Mouse (Mus musculus) MEL (cell line): ENCODE measurements around the gene Rhobtb1. TPM values are rescaled to one million over a fixed set of nuclear protein-coding genes. Genes with fewer than 3 reads are reported as not detected.

Experiments used
- DNase-seq: peaks from one replicate; pipeline ENCODE4 v3.0.0; 2011; ENCODE audit warnings: low read depth, low spot score
- H3K27ac ChIP-seq: 2 replicates; pipeline ENCODE4 v1.5.1; 2012; ENCODE audit warnings: low read depth, mild to moderate bottlenecking, control low read depth, low read length, moderate library complexity; ENCODE audit not compliant: control insufficient read depth
- H3K27me3 ChIP-seq, 2 experiments: fragments of 150-350 bp in 1 of 2; sonication (generic) in 1 of 2; 2 replicates each; pipeline ENCODE4 v1.6.1; 2012; ENCODE audit warnings: low read length in 2 of 2, mild to moderate bottlenecking in 2 of 2, improper control_type of control experiment in 1 of 2, moderate library complexity in 1 of 2; ENCODE audit not compliant: insufficient read depth in 2 of 2, control insufficient read depth in 1 of 2
- H3K36me3 ChIP-seq, 2 experiments: 2 replicates each; pipeline ENCODE4 v1.6.1; 2012 to 2014; ENCODE audit warnings: low read length in 2 of 2, improper control_type of control experiment in 1 of 2, inconsistent platforms in 1 of 2, mild to moderate bottlenecking in 1 of 2; ENCODE audit not compliant: insufficient read depth in 2 of 2, control insufficient read depth in 1 of 2
- H3K4me1 ChIP-seq, 2 experiments: fragments of 150-350 bp in 1 of 2; sonication (generic) in 1 of 2; 2 replicates each; pipeline ENCODE4 v1.6.1; 2012; ENCODE audit warnings: low read length in 2 of 2, improper control_type of control experiment in 1 of 2, mild to moderate bottlenecking in 1 of 2; ENCODE audit not compliant: insufficient read depth in 2 of 2, control insufficient read depth in 1 of 2
- H3K4me3 ChIP-seq, 2 experiments: fragments of 150-350 bp in 1 of 2; sonication (generic) in 1 of 2; 2 replicates each; pipeline ENCODE4 v1.5.1; 2012; ENCODE audit warnings: low read depth in 2 of 2, low read length in 2 of 2, mild to moderate bottlenecking in 2 of 2, moderate library complexity in 2 of 2, control low read depth in 1 of 2, improper control_type of control experiment in 1 of 2; ENCODE audit not compliant: control insufficient read depth in 1 of 2, insufficient read depth in 1 of 2
- H3K79me2 ChIP-seq: 2 replicates; pipeline ENCODE4 v1.6.1; 2012; ENCODE audit warnings: mild to moderate bottlenecking, low read length, moderate library complexity; ENCODE audit not compliant: control insufficient read depth, poor library complexity, insufficient read depth
- H3K9ac ChIP-seq: 2 replicates; pipeline ENCODE4 v1.6.1; 2012; ENCODE audit warnings: low read depth, mild to moderate bottlenecking, control low read depth, low read length, moderate library complexity; ENCODE audit not compliant: control insufficient read depth, poor library complexity, severe bottlenecking
- H3K9me3 ChIP-seq: fragments of 150-350 bp; sonication (generic); replicated peaks from 2 replicates; pipeline ENCODE4 v1.6.1; 2012; ENCODE audit warnings: mild to moderate bottlenecking, low read length, improper control_type of control experiment, moderate library complexity; ENCODE audit not compliant: insufficient read depth
- BHLHE40 ChIP-seq: IDR thresholded peaks from 2 replicates; pipeline ENCODE4 v1.6.1; 2012; ENCODE audit warnings: low read depth, mild to moderate bottlenecking, inconsistent platforms, low read length, improper control_type of control experiment, borderline replicate concordance
- CHD1 ChIP-seq: IDR thresholded peaks from 2 replicates; pipeline ENCODE4 v1.6.1; 2012; ENCODE audit warnings: low read depth, mild to moderate bottlenecking, inconsistent platforms, low read length, improper control_type of control experiment
- CHD2 ChIP-seq: IDR thresholded peaks from 2 replicates; pipeline ENCODE4 v1.6.1; 2011; ENCODE audit warnings: low read length, improper control_type of control experiment
- E2F4 ChIP-seq: IDR thresholded peaks from 2 replicates; pipeline ENCODE4 v1.6.1; 2011; ENCODE audit warnings: low read depth, low read length, improper control_type of control experiment, borderline replicate concordance
- GABPA ChIP-seq: IDR thresholded peaks from 2 replicates; pipeline ENCODE4 v1.6.1; 2012; ENCODE audit warnings: low read depth, mild to moderate bottlenecking, inconsistent platforms, low read length, improper control_type of control experiment, moderate library complexity
- MAFK ChIP-seq: IDR thresholded peaks from 2 replicates; pipeline ENCODE4 v1.6.1; 2011; ENCODE audit warnings: low read depth, mild to moderate bottlenecking, low read length, improper control_type of control experiment, borderline replicate concordance
- MYC ChIP-seq: IDR thresholded peaks from 2 replicates; pipeline ENCODE4 v1.6.1; 2011; ENCODE audit warnings: low read depth, mild to moderate bottlenecking, low read length, improper control_type of control experiment, moderate library complexity
- NELFE ChIP-seq: IDR thresholded peaks from 2 replicates; pipeline ENCODE4 v1.6.1; 2011; ENCODE audit warnings: low read depth, low read length, improper control_type of control experiment
- RCOR1 ChIP-seq: IDR thresholded peaks from 2 replicates; pipeline ENCODE4 v1.6.1; 2012; ENCODE audit warnings: low read depth, mild to moderate bottlenecking, inconsistent platforms, low read length, improper control_type of control experiment
- SMC3 ChIP-seq: IDR thresholded peaks from 2 replicates; pipeline ENCODE4 v1.6.1; 2011; ENCODE audit warnings: low read depth, low read length, improper control_type of control experiment
- TAL1 ChIP-seq: IDR thresholded peaks from 2 replicates; pipeline ENCODE4 v1.6.1; 2012; ENCODE audit warnings: mild to moderate bottlenecking, inconsistent platforms, low read length, moderate library complexity, mixed read lengths
- TCF12 ChIP-seq: IDR thresholded peaks from 2 replicates; pipeline ENCODE4 v1.6.1; 2014; ENCODE audit warnings: low read depth, mild to moderate bottlenecking, inconsistent platforms, low read length, improper control_type of control experiment, moderate library complexity
- USF1 ChIP-seq: IDR thresholded peaks from 2 replicates; pipeline ENCODE4 v1.6.1; 2014; ENCODE audit warnings: low read depth, mild to moderate bottlenecking, inconsistent platforms, low read length, improper control_type of control experiment, moderate library complexity
- USF2 ChIP-seq, 2 experiments: IDR thresholded peaks; 2 replicates each; pipeline ENCODE4 v1.6.1; 2011 to 2012; ENCODE audit warnings: improper control_type of control experiment in 2 of 2, low read length in 2 of 2, borderline replicate concordance in 1 of 2, inconsistent platforms in 1 of 2, low read depth in 1 of 2, mild to moderate bottlenecking in 1 of 2; ENCODE audit not compliant: insufficient read depth in 1 of 2
- ZMIZ1 ChIP-seq: IDR thresholded peaks from 2 replicates; pipeline ENCODE4 v1.6.1; 2012; ENCODE audit warnings: low read depth, mild to moderate bottlenecking, inconsistent platforms, low read length, improper control_type of control experiment, moderate library complexity
- polyA plus RNA-seq, 2 experiments: library from polyadenylated mRNA; stranded (reverse) in 1 of 2; unstranded in 1 of 2; fragments of >175 nt in 1 of 2; fragments of >200 nt in 1 of 2; gene quantifications; 2 replicates each; pipeline versions ENCODE4 v1.2.1 to v1.2.4; 2012; ENCODE audit warnings: low replicate concordance in 2 of 2, low read depth in 1 of 2; ENCODE audit not compliant: insufficient read length in 2 of 2, insufficient read depth in 1 of 2, missing spikeins in 1 of 2
- total RNA-seq: library from RNA; depleted of rRNA; stranded (reverse); fragments of 300-350 nt; gene quantifications from 2 replicates; pipeline ENCODE4 v1.2.3, GENCODE M21; 2012

The Rhobtb1 gene
- total and polyA plus RNA-seq, 3 experiments, result not detected

- Histone ChIP-seq H3K9ac (no peak overlapping the region), H3K36me3 (no peaks in the 10 kb centered on the region), H3K4me3 (no peak overlapping the region), H3K79me2 (no peaks in the 10 kb centered on the region), H3K27ac (no peak overlapping the region), H3K27me3 (no peaks in the 10 kb centered on the region; a peak in 1 of 4 replicates), H3K9me3 (no peaks in the 10 kb centered on the region), H3K4me1 (no peaks in the 10 kb centered on the region)
- TF ChIP-seq TCF12, result no peak
- DNase-seq, result no peak
Measured at GRCm38 (mm10) chr10:69211560-69211959, 60.3 kb downstream of the Rhobtb1 start.

DNA sequence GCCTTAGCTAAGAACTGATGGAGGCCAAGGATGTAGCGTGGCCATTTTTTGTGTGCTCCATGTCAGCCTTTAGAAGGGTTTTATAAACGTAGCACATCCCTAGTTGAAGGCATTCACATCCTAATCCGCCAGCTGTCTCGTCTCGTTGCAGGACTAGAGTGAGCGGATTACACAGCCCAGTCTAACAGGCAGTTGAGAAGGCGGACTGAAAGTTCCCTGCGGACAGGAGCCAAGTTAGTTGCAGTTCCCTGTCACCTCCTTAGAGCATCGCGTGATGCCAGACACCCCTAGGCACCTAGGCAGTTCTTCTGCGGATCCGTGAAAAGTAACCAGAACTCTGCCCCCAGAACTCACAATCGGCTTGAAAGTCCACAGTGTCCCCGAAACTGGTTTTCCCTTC, 60.7 kb downstream of the Rhobtb1 start:
- Histone ChIP-seq H3K36me3 (no peaks in the 10 kb centered on the region), H3K79me2 (no peaks in the 10 kb centered on the region), H3K4me1 (no peaks in the 10 kb centered on the region), H3K9me3 (no peaks in the 10 kb centered on the region), H3K27me3 (no peaks in the 10 kb centered on the region; a peak in 1 of 4 replicates), H3K9ac (no peak overlapping the region), H3K27ac (no peak overlapping the region), H3K4me3 (no peak overlapping the region)
- TF ChIP-seq RCOR1 (no peak), GABPA (no peak), BHLHE40 (no peak), CHD2 (no peak)
- no peak for DNase-seq

DNA sequence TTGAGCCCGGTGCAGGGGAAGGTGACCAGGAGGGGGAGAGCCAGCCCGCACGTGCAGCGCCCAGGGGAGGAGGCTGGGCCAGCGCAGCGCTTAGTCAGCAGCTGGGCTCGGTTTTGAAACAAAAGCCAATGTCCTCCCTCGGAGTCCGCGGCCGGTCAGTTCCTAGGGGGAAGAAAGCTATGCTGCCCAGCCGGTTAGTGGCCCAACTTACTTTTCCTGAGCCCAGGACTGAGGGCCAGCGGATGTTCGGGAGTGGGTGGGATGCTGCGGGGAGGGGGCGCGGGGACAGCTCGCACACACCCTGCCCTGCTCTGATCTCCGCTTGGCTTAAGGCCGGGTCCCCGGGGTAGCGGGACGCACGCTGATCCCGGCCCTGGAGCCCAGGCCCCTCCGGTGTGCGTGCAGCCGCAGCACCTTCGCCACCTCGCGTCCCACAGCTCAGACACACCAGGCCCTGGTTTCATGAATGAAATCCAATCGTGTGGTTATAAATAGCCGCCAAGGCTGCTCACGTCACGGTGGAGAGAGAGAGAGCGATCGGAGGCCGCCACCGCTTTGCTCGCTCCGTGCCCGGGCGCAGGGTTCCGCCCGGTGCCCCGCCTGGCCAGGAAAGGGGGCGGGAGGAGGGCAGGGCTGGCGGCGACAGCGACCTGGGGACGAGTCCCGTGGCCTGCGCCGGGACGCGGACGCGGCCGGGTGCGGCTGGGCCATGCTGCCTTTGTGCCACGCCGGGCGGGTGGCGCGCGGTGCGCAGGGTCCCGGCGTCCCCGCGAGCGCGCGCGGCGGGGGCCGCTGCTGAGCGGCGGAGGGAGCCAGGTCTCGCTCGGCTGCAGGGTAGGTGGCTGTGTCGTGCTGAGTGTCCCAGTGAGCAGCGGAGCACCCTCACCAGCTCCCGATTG, 61.6 kb downstream of the Rhobtb1 start, which contains the start of gene A930033H14Rik:
TSS of gene A930033H14Rik (minus strand) at position 557 of the 899 bp plus-strand sequence.
- H3K9me3 ChIP-seq, result no peaks in the 10 kb centered on the region
- H3K27ac ChIP-seq, result no peak within 1 kb of the TSS
- H3K27me3 ChIP-seq, result no peaks in the 10 kb centered on the region; a peak in 1 of 4 replicates
- H3K9ac ChIP-seq, result no peak within 1 kb of the TSS
- no peaks in the 10 kb centered on the region for H3K79me2 ChIP-seq
- TF ChIP-seq USF2 (IDR thresholded peaks at IDR 0.05; ENCODE audit: borderline replicate concordance in 1 of 2, insufficient read depth in 1 of 2, low read depth in 1 of 2, low read length in 2 of 2), result no peak
- no peak for TF ChIP-seq MYC
- no peak for TF ChIP-seq MAFK
- TF ChIP-seq TAL1, result no peak
- TF ChIP-seq E2F4, result no peak
- no peak for TF ChIP-seq TCF12
- no peak for TF ChIP-seq SMC3
- no peak for TF ChIP-seq CHD1
- TF ChIP-seq USF1, result no peak
- no peak for TF ChIP-seq ZMIZ1
- TF ChIP-seq GABPA, result no peak
- TF ChIP-seq NELFE, result no peak
- H3K4me3 ChIP-seq, result no peak within 1 kb of the TSS
- DNase-seq, result no peak
- no peaks in the 10 kb centered on the region for H3K36me3 ChIP-seq
- H3K4me1 ChIP-seq, result no peaks in the 10 kb centered on the region
